Mouse (Mus musculus): ENCODE data around the gene Hdac4. TPM values are rescaled to one million over a fixed set of nuclear protein-coding genes. Genes with fewer than 3 reads are reported as not detected.

The Hdac4 gene
- polyA plus RNA-seq, 1 experiment from 2014 or later, result 25.6 TPM

DNA sequence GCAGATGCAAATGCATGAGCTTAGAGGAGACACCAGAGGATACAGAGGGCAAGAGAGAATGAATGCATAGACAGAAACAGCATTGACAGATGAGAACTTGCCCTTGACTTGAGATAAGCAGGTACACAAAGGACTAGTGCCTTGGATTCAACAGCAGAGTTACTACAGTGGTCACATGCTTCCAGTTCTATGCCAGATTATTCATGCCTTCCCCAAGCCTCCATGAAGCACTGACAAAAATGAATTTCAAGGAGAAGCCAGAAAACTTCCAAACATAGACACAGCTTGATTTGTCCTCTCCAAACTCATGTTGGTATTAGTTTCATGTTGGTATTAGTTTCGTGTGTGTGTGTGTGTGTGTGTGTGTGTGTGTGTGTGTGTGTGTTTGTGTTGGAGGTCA, 149.8 kb downstream of the Hdac4 start:
- 84% methylated on average over 1 of the region's 1 CpGs for WGBS
- H3K4me2 ChIP-seq (replicated peaks), result no peak overlapping the region
- H3K9me3 ChIP-seq, result no peaks in the 10 kb centered on the region
- H3K9ac ChIP-seq (replicated peaks), result no peak overlapping the region
- ATAC-seq, result no peak
- no peaks in the 10 kb centered on the region for H3K27me3 ChIP-seq
- no peak overlapping the region for H3K4me3 ChIP-seq (replicated peaks)
- no peak overlapping the region for H3K27ac ChIP-seq
- no peaks in the 10 kb centered on the region for H3K36me3 ChIP-seq
- peaks cover 13% of the 10 kb centered on the region for H3K4me1 ChIP-seq (replicated peaks)

DNA sequence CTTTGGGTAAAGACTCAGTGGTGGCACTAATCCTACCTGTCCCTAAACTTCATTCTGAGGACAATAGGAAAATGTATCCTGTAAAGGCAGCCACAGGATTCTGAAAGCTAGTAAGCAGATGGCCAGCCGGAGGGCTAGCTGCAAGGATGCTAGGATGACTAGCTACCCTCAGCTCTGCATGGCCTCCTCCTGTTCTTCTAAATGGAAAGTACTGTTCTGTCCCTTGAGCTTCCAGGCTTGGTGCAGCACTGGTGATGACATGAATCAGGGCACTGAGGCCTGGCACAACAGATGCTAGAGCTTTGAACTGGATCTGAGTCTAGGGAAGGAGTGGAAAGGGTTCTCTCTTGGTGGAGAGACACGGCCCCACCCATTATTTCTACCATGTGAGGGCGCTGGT, 150.6 kb downstream of the Hdac4 start:
- peaks cover 10% of the 10 kb centered on the region; the same call in 1 of the 2 replicates for H3K4me1 ChIP-seq (replicated peaks)
- H3K4me3 ChIP-seq (replicated peaks), result no peak overlapping the region
- WGBS, result 74% methylated on average over 3 of the region's 3 CpGs
- ATAC-seq, result no peak
- no peaks in the 10 kb centered on the region for H3K9me3 ChIP-seq
- no peaks in the 10 kb centered on the region for H3K36me3 ChIP-seq
- H3K9ac ChIP-seq (replicated peaks), result no peak overlapping the region
- H3K27me3 ChIP-seq, result no peaks in the 10 kb centered on the region
- no peak overlapping the region for H3K4me2 ChIP-seq (replicated peaks)
- no peak overlapping the region for H3K27ac ChIP-seq

DNA sequence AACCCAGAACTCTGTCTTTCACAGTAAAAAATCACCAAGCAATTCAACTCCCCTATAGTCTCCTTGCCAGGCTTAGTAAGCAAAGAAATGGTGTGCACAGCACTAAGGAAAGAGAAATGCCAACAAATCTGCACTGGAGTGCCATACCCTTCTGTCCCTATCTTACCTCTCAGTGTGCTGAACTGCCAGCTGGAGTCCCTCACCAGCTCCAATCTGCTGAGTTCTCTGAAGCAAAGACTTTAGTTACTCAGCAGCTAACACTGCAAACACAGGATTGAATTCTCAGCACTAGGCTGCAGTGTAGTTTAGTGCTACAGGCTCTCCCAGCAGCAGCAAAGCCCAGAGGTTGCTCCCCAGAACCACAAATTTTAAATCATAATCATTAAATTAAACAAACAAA, 151.5 kb downstream of the Hdac4 start:
- Histone ChIP-seq H3K27me3 (no peaks in the 10 kb centered on the region), H3K4me1 (replicated peaks) (peaks cover 10% of the 10 kb centered on the region; the same call in 1 of the 2 replicates), H3K4me3 (replicated peaks) (no peak overlapping the region), H3K9me3 (no peaks in the 10 kb centered on the region), H3K27ac (no peak overlapping the region), H3K36me3 (no peaks in the 10 kb centered on the region), H3K4me2 (replicated peaks) (no peak overlapping the region), H3K9ac (replicated peaks) (no peak overlapping the region)
- no peak for ATAC-seq

DNA sequence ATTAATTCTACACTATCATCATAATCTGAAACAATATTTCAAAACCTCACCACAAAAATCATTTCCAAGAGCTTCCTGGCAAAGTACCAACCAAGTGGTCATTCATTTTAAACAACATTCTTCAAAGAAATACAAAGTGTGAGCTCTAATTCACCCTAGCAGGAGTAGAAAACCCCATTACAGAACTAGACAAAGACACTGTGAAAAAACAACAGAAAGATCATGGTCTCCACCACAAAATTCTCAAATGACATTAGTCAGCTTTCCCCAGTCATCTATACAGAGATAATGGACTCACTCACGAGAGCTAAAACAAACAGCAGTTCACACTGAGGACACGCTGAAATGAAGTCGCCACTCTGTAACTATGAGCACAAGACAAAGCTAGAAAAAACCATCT, 153.4 kb downstream of the Hdac4 start:
- Histone ChIP-seq H3K9ac (replicated peaks) (no peak overlapping the region), H3K36me3 (no peaks in the 10 kb centered on the region), H3K4me3 (replicated peaks) (no peak overlapping the region), H3K9me3 (no peaks in the 10 kb centered on the region), H3K4me1 (replicated peaks) (peaks cover 14% of the 10 kb centered on the region; the same call in 1 of the 2 replicates), H3K4me2 (replicated peaks) (no peak overlapping the region), H3K27me3 (no peaks in the 10 kb centered on the region), H3K27ac (no peak overlapping the region)
- ATAC-seq, result no peak
- 47% methylated on average over 3 of the region's 3 CpGs for WGBS

DNA sequence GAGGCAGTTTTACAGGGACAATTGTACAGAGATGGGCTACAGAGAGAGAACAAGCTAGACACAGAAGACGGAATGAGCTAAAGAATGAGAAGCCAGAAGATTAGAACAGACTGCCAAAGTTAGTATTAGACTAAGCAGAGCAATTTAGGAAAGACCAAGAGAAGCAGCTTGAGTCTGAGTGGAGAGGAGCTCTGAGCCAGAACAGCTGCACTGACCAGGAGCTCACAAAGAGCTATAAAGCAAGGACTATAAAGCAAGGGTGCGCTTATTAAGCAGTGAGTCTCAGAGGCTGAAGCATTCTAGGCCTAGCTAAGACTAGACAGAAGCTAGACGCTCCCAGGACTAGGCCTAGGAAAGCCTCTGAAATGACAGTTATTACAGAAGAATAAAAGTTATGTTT, 154.2 kb downstream of the Hdac4 start:
- Histone ChIP-seq H3K4me1 (replicated peaks) (peaks cover 20% of the 10 kb centered on the region), H3K4me2 (replicated peaks) (no peak overlapping the region), H3K9me3 (no peaks in the 10 kb centered on the region), H3K9ac (replicated peaks) (no peak overlapping the region), H3K36me3 (no peaks in the 10 kb centered on the region), H3K27ac (peak overlapping the region; percentile 9; the same call in 1 of the 2 replicates), H3K27me3 (no peaks in the 10 kb centered on the region), H3K4me3 (replicated peaks) (no peak overlapping the region)
- 80% methylated on average over 3 of the region's 3 CpGs for WGBS
- ATAC-seq, result no peak

DNA sequence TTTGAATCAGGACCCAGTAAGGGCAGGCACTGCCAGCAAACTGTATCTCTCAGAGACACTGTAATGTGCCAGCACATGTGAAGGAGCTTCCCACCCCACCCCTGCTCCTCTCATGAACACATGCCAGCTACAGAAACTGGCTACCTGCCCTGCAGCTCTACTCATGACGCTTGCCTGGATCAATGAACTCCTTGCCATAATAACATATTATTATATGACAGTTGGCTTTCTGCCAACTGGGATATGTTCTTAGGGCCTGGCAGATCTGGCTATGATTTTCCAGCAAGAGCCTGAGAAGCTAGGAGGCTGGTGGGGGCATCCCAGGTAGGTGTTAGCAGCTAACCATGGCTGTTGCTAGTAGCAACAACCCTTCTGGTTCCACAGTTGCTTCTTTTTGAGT, 156.8 kb downstream of the Hdac4 start:
- H3K4me1 ChIP-seq (replicated peaks), result peaks cover 25% of the 10 kb centered on the region
- ATAC-seq, result no peak
- no peaks in the 10 kb centered on the region for H3K27me3 ChIP-seq
- WGBS, result 76% methylated on average over 1 of the region's 1 CpGs
- H3K9me3 ChIP-seq, result no peaks in the 10 kb centered on the region
- no peak overlapping the region for H3K27ac ChIP-seq
- no peak overlapping the region for H3K4me2 ChIP-seq (replicated peaks)
- H3K4me3 ChIP-seq (replicated peaks), result no peak overlapping the region
- no peaks in the 10 kb centered on the region for H3K36me3 ChIP-seq
- no peak overlapping the region for H3K9ac ChIP-seq (replicated peaks)

DNA sequence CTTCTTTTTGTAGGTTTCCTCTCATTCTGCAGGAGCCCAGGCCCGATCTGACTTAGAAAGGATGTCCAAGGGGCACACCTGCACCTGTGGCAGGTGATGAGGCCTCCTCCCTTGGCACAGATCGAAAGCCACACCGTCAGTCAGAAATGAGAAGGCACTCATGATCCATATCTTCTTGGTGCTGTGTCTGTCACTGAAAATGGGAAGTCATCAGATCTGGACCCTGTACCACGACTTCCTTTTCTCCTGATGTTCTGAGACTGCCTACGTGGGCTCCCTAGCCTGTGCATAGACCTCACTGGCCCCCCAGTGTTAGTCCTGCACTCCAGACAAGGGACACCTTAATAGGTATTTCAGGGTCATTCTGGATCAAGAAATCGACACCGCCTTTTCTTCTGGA, 158.5 kb downstream of the Hdac4 start:
- Histone ChIP-seq H3K9ac (replicated peaks) (no peak overlapping the region), H3K4me3 (replicated peaks) (no peak overlapping the region), H3K4me1 (replicated peaks) (peaks cover 25% of the 10 kb centered on the region), H3K36me3 (no peaks in the 10 kb centered on the region), H3K4me2 (replicated peaks) (no peak overlapping the region), H3K9me3 (no peaks in the 10 kb centered on the region), H3K27ac (no peak overlapping the region), H3K27me3 (no peaks in the 10 kb centered on the region)
- ATAC-seq, result no peak
- 94% methylated on average over 7 of the region's 7 CpGs for WGBS

DNA sequence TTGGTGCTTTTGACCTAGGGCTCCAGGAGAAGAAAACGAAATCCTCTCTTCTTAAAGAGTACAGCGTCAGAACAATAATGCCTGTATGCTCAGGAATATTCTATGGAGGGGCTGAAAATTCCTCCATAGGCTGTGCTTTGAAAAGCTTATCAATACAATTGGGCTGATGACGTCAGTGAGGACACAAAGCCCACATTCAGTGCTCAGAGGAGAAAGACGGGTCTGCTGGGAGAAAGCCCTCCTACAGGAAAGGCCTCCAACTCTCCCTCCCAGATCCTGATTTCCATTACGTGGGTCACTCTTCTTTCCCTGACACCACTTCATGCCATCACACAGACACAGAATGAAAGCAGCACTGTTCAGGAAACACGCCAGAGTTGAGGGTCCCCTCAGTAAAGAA, 159.7 kb downstream of the Hdac4 start:
- H3K27me3 ChIP-seq, result no peaks in the 10 kb centered on the region
- WGBS, result 35% methylated on average over 6 of the region's 6 CpGs

DNA sequence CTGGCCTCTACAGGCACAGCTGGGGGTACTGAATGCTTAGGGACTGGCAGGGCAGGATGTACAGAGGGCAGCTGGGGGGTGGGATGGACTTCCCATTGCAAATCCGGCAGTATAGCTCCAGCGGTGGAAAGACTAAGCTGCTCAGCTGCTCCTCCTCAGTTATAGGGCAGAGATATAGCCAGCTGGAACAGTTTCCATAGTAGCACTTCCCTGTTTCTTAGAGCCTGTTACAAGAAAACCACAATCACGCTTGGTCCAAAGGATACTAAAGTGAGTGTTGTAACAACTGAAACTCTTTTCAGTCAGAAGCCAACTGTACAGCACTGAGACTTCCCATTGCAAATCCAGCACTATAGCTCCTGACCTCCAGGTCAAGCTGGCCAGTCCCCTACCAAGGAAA, 161.3 kb downstream of the Hdac4 start:
- no peaks in the 10 kb centered on the region for H3K27me3 ChIP-seq
- H3K36me3 ChIP-seq, result peaks cover 6% of the 10 kb centered on the region
- no peak overlapping the region for H3K9ac ChIP-seq (replicated peaks)
- H3K9me3 ChIP-seq, result no peaks in the 10 kb centered on the region
- no peak overlapping the region for H3K4me2 ChIP-seq (replicated peaks)
- WGBS, result 84% methylated on average over 3 of the region's 3 CpGs
- no peak for ATAC-seq
- no peak overlapping the region for H3K4me3 ChIP-seq (replicated peaks)
- peaks cover 22% of the 10 kb centered on the region for H3K4me1 ChIP-seq (replicated peaks)
- H3K27ac ChIP-seq, result no peak overlapping the region

More for the DNA sequence above, 159.7 kb downstream of the Hdac4 start:
- H3K27ac ChIP-seq, result no peak overlapping the region
- H3K4me2 ChIP-seq (replicated peaks), result no peak overlapping the region
- no peaks in the 10 kb centered on the region for H3K9me3 ChIP-seq
- ATAC-seq, result no peak
- no peak overlapping the region for H3K9ac ChIP-seq (replicated peaks)
- H3K4me1 ChIP-seq (replicated peaks), result peaks cover 22% of the 10 kb centered on the region
- no peak overlapping the region for H3K4me3 ChIP-seq (replicated peaks)
- no peaks in the 10 kb centered on the region for H3K36me3 ChIP-seq

DNA sequence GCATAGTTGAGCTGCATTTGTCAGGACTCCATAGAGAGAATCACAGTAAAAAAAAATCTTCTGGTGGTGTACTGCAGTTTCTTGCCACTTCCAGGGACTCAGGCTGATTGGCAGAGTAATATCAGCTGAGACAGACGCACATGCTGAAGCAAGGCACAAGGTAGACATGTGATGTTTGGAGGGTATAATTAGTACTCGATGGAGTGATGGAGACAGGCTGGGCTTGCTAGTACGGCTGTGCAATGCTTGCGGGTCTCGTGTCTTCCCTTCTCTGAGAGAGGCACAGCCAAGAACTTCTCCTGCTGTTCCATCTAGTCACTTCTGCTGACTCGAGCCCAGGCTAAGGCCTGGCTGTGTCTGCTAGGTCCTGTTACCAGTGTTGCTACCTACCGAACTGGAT, 162.0 kb downstream of the Hdac4 start:
- ATAC-seq, result no peak
- no peak overlapping the region for H3K9ac ChIP-seq (replicated peaks)

DNA sequence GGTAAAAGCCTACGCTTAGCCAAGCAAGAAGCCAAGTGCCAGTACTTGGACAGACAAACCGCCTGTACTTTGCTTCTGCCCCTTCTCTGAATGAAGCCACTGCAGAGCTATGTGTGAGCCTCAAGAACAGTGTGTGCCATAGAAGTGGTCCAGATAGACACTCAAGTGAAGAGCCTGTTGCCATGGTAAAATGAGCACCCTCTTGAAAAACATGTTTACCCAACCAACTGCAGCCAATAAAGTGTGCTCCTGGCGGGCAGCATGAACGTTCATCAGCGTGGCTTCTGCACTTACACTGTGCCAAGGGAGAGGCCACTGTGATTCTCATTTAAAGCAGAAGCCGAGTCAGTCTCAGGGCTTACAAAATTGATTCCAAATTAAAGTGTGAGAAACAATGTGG, 165.0 kb downstream of the Hdac4 start:
- Histone ChIP-seq H3K36me3 (peaks cover 18% of the 10 kb centered on the region), H3K4me2 (replicated peaks) (no peak overlapping the region), H3K27ac (no peak overlapping the region), H3K4me3 (replicated peaks) (no peak overlapping the region), H3K9me3 (no peaks in the 10 kb centered on the region), H3K4me1 (replicated peaks) (peaks cover 5% of the 10 kb centered on the region; the same call in 1 of the 2 replicates), H3K27me3 (no peaks in the 10 kb centered on the region), H3K9ac (replicated peaks) (no peak overlapping the region)
- ATAC-seq, result peak; percentile 71
- WGBS, result 75% methylated on average over 6 of the region's 6 CpGs

More for the DNA sequence above, 162.0 kb downstream of the Hdac4 start:
- H3K9me3 ChIP-seq, result no peaks in the 10 kb centered on the region
- H3K4me3 ChIP-seq (replicated peaks), result no peak overlapping the region
- peaks cover 9% of the 10 kb centered on the region for H3K36me3 ChIP-seq
- WGBS, result 92% methylated on average over 7 of the region's 7 CpGs
- H3K4me2 ChIP-seq (replicated peaks), result no peak overlapping the region
- no peaks in the 10 kb centered on the region for H3K27me3 ChIP-seq
- H3K27ac ChIP-seq, result no peak overlapping the region
- H3K4me1 ChIP-seq (replicated peaks), result peaks cover 18% of the 10 kb centered on the region

DNA sequence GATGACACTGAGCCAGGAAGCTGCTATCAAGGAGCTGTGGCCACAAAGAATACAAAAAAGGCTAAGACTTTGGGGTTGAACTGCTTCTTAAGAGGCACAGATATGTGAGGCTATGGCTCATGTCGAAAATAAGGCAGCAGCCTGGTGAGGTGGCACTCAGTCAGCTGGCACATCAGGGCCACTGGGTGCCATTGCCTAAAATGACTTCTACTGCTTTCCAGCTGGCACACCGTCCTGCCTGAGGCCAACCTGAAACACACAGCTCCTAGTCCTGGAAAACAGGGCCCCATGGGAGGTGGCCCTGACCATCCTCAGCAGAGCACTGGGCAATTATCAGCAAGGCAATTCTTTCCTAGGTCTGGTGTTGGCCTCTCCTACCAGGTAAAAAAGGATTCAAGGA, 167.3 kb downstream of the Hdac4 start:
- H3K9ac ChIP-seq (replicated peaks), result no peak overlapping the region
- peaks cover 18% of the 10 kb centered on the region for H3K36me3 ChIP-seq
- H3K27me3 ChIP-seq, result no peaks in the 10 kb centered on the region
- H3K4me1 ChIP-seq (replicated peaks), result no peaks in the 10 kb centered on the region
- no peak overlapping the region for H3K27ac ChIP-seq
- H3K9me3 ChIP-seq, result no peaks in the 10 kb centered on the region
- no peak overlapping the region for H3K4me2 ChIP-seq (replicated peaks)
- no peak for ATAC-seq
- WGBS, result 90% methylated on average over 2 of the region's 2 CpGs
- no peak overlapping the region for H3K4me3 ChIP-seq (replicated peaks)

DNA sequence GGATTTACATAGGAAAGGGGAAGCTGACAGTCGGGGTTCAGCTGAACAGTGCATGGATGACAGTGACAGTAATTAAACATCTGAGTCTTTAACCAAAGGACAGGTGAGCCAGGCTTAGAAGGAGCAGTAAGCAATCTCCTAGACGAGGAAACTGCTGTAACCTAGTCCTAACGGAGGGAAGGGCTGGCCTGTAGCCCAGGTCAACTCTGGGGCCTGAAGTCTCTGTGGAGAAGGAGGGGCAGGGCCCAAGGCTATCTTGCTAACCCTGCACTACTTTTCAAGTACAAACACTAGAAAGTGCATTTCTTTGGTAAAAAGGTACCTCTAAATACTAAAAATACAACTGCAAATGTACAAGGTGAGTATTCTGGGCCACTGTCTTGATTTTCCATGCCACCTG, 169.1 kb downstream of the Hdac4 start:
- H3K36me3 ChIP-seq, result peaks cover 18% of the 10 kb centered on the region

More for the DNA sequence above, 169.1 kb downstream of the Hdac4 start:
- ATAC-seq, result no peak
- Histone ChIP-seq H3K4me1 (replicated peaks) (peaks cover 9% of the 10 kb centered on the region), H3K4me3 (replicated peaks) (no peak overlapping the region), H3K4me2 (replicated peaks) (no peak overlapping the region), H3K27ac (no peak overlapping the region), H3K9ac (replicated peaks) (no peak overlapping the region), H3K9me3 (no peaks in the 10 kb centered on the region), H3K27me3 (no peaks in the 10 kb centered on the region)
- WGBS, result 97% methylated on average over 3 of the region's 3 CpGs
